Mouse (Mus musculus) spleen, adult 2 months (tissue): ENCODE data around the gene Larp4.

Experiments
- CTCF ChIP-seq: fragments of 200-500 bp; IDR thresholded peaks from 2 replicates; pipeline ENCODE4 v1.5.1; 2011; ENCODE audit warnings: mild to moderate bottlenecking, inconsistent platforms; ENCODE audit not compliant: insufficient read depth, insufficient read length, insufficient replicate concordance; ENCODE audit errors: extremely low read depth
- POLR2A ChIP-seq: fragments of 200-500 bp; IDR thresholded peaks from 2 replicates; pipeline ENCODE4 v1.6.1; 2011; ENCODE audit warnings: low read depth, low read length, inconsistent platforms

DNA sequence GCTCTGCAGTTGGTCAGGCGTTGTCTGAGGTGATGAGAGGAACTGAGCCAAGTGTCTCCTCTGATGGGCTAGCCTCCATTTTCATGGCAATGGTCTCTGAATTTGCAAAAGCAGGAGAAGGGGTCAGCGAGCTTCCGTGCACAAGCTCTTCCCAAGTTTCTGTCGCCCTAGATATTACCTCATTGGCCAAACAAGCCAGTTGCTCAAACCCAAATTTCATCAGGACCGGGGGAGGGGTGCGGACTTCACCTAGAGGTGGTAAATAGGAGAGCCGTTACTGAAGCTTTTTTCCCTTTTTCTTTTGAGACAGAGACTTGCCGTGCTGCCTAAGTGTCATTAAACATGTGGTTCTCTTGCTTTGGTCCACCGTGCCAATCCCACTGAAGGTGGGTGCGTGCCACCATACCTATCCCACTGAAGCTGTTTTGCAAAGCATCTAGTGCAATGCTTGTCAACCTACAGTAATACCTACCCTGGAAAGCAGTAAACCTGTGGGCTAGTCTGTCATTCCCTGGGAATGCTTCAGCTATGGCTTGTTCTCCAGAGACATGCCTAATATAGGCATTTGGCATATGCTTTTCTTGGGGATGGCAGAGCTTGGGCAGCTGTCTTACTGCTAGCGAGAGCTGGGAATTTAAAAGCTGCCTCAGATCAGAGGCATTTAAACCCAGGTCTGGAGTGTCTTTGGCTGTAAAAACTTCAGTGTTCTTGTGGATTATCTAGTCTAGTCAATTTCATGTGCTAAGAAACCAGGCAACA lies 55.4 kb downstream of the Larp4 start:
- TF ChIP-seq CTCF (no peak), POLR2A (no peak)
